Mouse (Mus musculus): ENCODE measurements around the gene Gm11565.
"Not testable (repeated sequence)": the region's sequence is repeated elsewhere in the genome, so short reads cannot be mapped to it uniquely, and the experiment has no call there.

Gene Gm11565

DNA sequence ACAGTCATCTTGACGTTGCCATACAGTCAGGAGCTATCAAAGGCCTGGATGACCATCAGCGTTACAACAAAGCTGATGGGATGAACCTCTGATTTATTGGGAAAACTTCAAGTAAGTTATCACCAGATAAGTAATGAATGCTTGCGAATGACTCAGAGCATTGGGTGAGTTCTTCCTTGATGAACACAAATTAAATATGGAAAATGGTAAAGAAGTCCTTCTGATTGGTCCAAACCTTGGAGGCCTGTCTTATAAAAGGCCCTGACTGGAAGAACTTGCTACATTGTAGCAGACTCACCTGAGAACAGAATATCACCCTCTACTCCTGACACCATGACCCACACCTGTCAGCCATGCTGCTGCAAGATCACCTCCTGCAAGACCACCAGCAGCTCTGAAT, at the start of gene Gm11565:
Gene Gm11565, plus strand, starts transcription at position 301 of the 400 bp plus-strand sequence.
- no peak for DNase-seq (ENCODE audit: low spot score)

DNA sequence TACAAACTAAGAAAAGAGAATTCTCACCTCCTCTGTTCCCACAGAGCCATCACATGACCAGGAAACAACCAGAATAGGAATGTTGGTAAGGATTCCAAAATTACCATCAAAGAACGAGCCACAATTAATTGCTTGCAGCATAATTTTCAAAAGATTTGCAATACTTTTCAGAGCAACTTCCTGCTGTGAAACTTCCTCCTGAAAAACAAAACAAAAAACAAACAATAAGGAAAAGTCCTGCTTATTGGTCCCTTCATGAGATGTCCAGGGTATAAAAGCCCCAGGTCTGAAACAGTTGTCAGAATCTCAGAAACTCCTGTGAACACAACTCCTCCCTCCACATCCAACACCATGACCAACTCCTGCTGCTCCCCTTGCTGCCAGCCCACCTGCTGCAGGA, 41.5 kb upstream of the Gm11565 start, which contains the start of gene Krtap9-1:
Gene Krtap9-1, plus strand, starts transcription at position 301 of the 400 bp plus-strand sequence.
- DNase-seq (ENCODE audit: low spot score): not testable (repeated sequence)

DNA sequence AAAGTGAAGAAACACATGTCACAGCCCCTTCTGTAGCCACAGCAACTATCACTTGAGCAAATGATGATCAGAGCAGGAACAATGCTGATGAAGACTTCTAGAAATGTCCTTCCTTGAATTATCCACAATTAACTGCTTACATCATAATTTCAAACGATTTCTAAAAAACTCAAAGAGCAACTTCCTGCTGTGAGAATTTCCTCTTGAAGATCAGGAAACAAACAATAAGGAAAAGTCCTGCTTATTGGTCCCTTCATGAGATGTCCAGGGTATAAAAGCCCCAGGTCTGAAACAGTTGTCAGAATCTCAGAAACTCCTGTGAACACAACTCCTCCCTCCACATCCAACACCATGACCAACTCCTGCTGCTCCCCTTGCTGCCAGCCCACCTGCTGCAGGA, 35.7 kb upstream of the Gm11565 start, which contains the start of gene Gm11567:
Gene Gm11567, plus strand, starts transcription at position 301 of the 400 bp plus-strand sequence.
- DNase-seq (ENCODE audit: low spot score): not testable (repeated sequence)

DNA sequence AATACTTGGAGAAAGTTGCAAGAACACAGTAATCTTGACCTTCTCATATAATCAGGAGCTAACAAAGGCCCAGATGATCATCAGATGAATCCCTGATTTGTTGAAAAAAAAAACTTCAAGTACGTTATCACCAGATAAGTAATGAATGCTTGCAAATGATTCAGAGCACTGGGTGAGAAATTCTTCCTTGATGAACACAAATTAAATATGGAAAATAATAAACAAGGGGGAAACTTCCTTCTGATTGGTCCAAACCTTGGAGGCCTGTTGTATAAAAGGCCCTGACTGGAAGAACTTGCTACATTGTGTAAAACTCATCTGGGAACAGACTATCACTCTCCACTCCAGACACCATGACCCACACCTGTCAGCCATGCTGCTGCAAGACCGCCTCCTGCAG, 6.9 kb upstream of the Gm11565 start, which contains the start of gene Krtap31-1:
Gene Krtap31-1, plus strand, starts transcription at position 301 of the 400 bp plus-strand sequence.
- no peak for DNase-seq (ENCODE audit: low spot score)

DNA sequence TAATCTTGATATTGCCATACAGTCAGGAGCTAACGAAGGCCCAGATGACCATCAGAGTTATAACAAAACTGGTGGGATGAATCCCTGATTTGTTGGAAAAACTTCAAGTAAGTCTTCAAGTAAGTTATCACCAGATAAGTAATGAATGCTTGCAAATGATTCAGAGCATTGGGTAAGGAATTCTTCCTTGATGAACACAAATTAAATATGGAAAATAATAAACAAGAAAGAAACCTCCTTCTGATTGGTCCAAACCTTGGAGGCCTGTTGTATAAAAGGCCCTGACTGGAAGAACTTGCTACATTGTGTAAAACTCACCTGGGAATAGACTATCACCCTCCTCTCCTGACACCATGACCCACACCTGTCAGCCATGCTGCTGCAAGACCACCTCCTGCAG, 21.4 kb downstream of the Gm11565 start, which contains the start of gene Krtap31-2:
Gene Krtap31-2, plus strand, starts transcription at position 301 of the 400 bp plus-strand sequence.
- DNase-seq (ENCODE audit: low spot score): no peak

DNA sequence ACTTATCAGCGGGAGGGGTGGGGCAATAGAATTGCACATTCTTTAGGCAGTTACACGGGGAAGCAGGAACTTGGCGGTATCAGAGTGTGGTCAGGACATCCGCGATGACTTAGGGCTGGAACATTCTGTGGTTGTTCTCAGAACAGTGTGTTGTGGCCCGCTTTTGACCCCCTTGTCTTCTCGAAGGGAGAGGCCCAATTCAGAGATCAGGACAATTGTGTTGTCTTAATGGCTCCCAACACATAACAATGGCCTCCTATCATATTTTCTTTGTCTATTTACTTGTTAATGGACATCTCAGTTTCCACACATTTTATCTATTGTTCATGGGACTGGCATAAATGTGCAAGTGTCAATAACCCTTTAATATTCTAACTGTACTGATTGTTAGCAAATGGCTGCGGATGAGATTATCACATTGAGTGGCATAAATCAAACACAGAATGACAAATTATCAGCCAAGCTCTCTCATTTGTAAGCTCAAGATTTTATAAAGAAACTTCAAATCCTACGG, 23.3 kb downstream of the Gm11565 start:
- no peak for DNase-seq (ENCODE audit: low spot score)

DNA sequence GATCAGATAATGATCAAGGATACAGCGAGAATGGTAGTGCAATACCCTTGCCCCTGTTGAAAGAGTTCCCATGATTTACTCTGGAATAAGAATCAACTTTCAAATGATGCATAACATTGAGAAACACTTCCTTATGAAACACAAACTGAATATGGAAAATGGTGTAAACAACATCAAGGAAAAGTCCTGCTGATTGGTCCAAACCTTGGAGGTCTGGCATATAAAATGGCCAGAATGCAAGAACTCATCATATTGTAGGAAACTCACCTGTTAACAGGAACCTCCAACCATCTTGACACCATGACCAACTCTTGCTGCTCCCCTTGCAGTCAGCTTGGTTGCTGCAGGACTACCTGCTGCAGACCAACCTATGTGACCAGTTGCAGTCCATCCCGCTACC, 33.6 kb downstream of the Gm11565 start, which contains the start of gene Krtap9-5:
Gene Krtap9-5, plus strand, starts transcription at position 301 of the 400 bp plus-strand sequence.
- DNase-seq (ENCODE audit: low spot score): no peak

DNA sequence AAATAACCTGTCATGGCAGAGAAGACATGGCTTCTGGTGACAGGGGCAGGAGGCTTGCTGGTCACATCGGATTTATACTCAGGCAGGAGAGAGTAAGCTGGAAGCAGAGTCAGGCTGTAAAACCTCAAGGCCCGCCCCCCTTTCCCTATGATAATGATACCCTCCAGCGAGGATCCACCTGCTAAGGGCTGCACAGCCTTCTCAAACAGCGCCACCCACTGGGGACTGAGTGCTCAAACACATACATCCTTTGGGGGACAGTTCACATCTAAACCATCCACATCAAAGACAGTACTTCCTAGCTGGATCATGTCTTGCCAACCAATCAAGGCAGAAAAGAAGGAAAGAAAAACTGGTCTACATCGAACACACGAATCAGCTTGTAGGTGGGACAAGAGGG, 49.7 kb downstream of the Gm11565 start:
- DNase-seq (ENCODE audit: low spot score): peak; percentile 13
